Mouse (Mus musculus): ENCODE data around the gene Aoc2. TPM values are rescaled to one million over a fixed set of nuclear protein-coding genes. Genes with fewer than 3 reads are reported as not detected.
"Not testable (repeated sequence)": the region's sequence is repeated elsewhere in the genome, so short reads cannot be mapped to it uniquely, and the experiment has no call there.

Aoc2 gene
- polyA plus RNA-seq, 1 experiment from 2014 or later: 1.8 TPM

DNA sequence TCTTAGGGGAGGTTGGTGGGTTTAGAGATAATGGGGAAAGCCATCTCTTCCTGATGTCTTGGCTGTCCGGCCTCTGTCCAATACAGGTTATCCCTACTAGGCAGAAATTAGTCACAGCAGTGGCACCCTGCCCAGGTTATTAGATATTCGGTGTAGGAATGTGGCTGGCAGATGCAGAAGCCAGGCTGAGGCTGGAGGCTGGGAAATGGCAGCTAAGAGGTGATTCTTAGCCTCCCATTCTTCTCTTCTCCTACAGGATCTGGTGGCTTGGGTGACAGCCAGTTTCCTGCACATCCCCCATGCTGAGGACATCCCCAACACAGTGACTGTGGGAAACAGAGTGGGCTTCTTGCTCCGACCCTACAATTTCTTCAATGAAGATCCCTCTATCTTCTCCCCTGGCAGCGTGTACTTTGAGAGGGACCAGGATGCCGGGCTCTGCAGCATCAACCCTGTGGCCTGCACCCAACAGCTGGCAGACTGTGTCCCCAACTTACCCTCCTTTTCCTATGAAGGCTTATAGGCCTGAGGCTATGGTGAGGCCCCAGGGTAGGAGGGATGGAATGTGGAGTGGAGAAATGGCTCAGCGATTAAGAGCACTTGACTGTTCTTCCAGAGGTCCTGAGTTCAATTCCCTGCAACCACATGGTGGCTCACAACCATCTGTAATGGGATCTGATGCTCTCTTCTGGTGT lies 4.2 kb downstream of the Aoc2 start:
- H3K9ac ChIP-seq (ENCODE audit: low read depth, low read length): no peak overlapping the region
- no peak for ATAC-seq (ENCODE audit: low read depth)
- no peak overlapping the region for H3K27ac ChIP-seq (ENCODE audit: low read length)
- no peak overlapping the region for H3K4me3 ChIP-seq (ENCODE audit: low read depth, low read length)
- no peak overlapping the region for H3K4me2 ChIP-seq (ENCODE audit: low read depth, low read length)
- no peaks in the 10 kb centered on the region for H3K4me1 ChIP-seq (ENCODE audit: control insufficient read depth, low read depth, low read length)
- WGBS (ENCODE audit: insufficient replicate concordance): 76% methylated on average over 6 of the region's 6 CpGs
- no peaks in the 10 kb centered on the region for H3K27me3 ChIP-seq (ENCODE audit: control insufficient read depth, insufficient read depth, low read depth, low read length)
- peaks cover 17% of the 10 kb centered on the region for H3K36me3 ChIP-seq (ENCODE audit: control insufficient read depth, insufficient read depth)
- no peaks in the 10 kb centered on the region for H3K9me3 ChIP-seq (replicated peaks; ENCODE audit: control insufficient read depth, low read length)

DNA sequence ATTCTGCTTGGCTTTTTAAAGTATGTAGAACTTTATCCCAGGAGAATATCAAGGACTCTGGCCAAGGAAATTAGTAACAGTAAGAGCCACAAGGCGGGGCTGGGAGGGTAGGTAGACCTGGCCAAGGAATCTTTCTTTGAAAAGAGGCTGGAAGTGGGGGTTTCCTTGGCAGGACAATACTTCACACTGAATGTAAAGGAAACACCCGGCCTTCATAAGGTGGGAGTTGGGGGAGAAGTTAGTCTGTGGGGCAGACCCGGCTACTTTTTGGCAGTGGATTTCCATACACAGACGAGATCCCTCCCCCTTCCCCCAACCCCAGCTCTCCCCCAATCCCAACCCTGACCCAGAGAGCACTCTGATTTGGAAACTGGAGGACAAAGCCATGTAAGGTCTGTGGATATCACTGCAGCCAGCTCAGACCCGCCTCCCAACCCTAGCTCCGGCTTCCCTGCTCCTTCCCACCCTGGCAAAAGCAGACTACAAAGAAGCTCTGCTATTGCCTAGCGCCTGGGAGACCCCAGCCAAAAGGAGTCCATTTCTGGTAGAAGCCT lies 5.6 kb downstream of the Aoc2 start, which contains the start of gene Aoc3:
Aoc3 (plus strand) TSS at position 235 of the 554 bp plus-strand sequence.
- Histone ChIP-seq H3K4me2 (ENCODE audit: low read depth, low read length) (no peak within 1 kb of the TSS), H3K27ac (ENCODE audit: low read length) (no peak within 1 kb of the TSS)

DNA sequence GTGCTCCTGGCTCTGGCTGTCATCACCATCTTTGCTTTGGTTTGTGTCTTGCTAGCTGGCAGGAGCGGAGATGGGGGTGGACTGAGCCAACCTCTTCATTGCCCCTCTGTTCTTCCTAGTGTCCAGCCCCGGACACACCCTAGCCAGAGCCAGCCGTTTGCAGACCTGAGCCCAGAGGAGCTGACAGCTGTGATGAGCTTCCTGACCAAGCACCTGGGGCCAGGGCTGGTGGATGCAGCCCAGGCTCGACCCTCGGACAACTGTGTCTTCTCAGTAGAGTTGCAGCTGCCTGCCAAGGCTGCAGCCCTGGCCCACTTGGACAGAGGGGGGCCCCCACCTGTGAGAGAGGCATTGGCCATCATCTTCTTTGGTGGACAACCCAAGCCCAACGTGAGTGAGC lies 6.1 kb downstream of the Aoc2 start:
- H3K9ac ChIP-seq (ENCODE audit: low read depth, low read length); H3K9me3 ChIP-seq (replicated peaks; ENCODE audit: control insufficient read depth, low read length); H3K4me1 ChIP-seq (ENCODE audit: control insufficient read depth, low read depth, low read length); H3K36me3 ChIP-seq (ENCODE audit: control insufficient read depth, insufficient read depth); H3K27ac ChIP-seq (ENCODE audit: low read length); ATAC-seq (ENCODE audit: low read depth); H3K4me2 ChIP-seq (ENCODE audit: low read depth, low read length); H3K27me3 ChIP-seq (ENCODE audit: control insufficient read depth, insufficient read depth, low read depth, low read length); H3K4me3 ChIP-seq (ENCODE audit: low read depth, low read length): not testable (repeated sequence)
- WGBS (ENCODE audit: insufficient replicate concordance): 65% methylated on average over 6 of the region's 6 CpGs

More for the DNA sequence above, 5.6 kb downstream of the Aoc2 start, which contains the start of gene Aoc3:
- Histone ChIP-seq H3K36me3 (ENCODE audit: control insufficient read depth, insufficient read depth) (peaks cover 5% of the 10 kb centered on the region), H3K4me1 (ENCODE audit: control insufficient read depth, low read depth, low read length) (no peaks in the 10 kb centered on the region), H3K27me3 (ENCODE audit: control insufficient read depth, insufficient read depth, low read depth, low read length) (no peaks in the 10 kb centered on the region), H3K4me3 (ENCODE audit: low read depth, low read length) (no peak within 1 kb of the TSS), H3K9ac (ENCODE audit: low read depth, low read length) (no peak within 1 kb of the TSS), H3K9me3 (replicated peaks; ENCODE audit: control insufficient read depth, low read length) (no peaks in the 10 kb centered on the region)
- no peak for ATAC-seq (ENCODE audit: low read depth)
- 55% methylated on average over 7 of the region's 7 CpGs for WGBS (ENCODE audit: insufficient replicate concordance)

DNA sequence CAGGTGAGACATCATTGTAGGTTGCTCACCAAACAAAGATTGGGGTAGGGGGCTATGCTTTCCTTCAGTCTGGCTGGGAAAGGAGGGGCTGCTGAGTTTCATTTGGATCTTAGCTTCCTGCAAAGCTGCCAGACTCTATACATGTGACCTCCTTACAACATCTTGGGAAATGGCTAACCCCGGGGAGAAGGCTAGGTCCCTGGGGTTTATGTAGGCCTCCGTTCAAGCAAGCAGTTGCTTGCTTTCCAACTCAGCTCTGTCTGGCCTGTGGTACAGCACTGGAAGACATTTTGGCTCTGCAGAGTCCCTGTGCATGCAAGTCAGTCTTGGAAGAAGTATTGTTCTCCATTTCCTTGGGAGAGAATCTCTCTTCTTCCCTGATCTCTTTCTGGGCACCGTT lies 7.7 kb downstream of the Aoc2 start:
- Histone ChIP-seq H3K4me2 (ENCODE audit: low read depth, low read length) (no peak overlapping the region), H3K4me3 (ENCODE audit: low read depth, low read length) (no peak overlapping the region), H3K9ac (ENCODE audit: low read depth, low read length) (no peak overlapping the region), H3K36me3 (ENCODE audit: control insufficient read depth, insufficient read depth) (no peaks in the 10 kb centered on the region), H3K27me3 (ENCODE audit: control insufficient read depth, insufficient read depth, low read depth, low read length) (no peaks in the 10 kb centered on the region), H3K27ac (ENCODE audit: low read length) (no peak overlapping the region), H3K4me1 (ENCODE audit: control insufficient read depth, low read depth, low read length) (no peaks in the 10 kb centered on the region), H3K9me3 (replicated peaks; ENCODE audit: control insufficient read depth, low read length) (no peaks in the 10 kb centered on the region)
- ATAC-seq (ENCODE audit: low read depth): no peak
- WGBS (ENCODE audit: insufficient replicate concordance): 63% methylated on average over 3 of the region's 3 CpGs

DNA sequence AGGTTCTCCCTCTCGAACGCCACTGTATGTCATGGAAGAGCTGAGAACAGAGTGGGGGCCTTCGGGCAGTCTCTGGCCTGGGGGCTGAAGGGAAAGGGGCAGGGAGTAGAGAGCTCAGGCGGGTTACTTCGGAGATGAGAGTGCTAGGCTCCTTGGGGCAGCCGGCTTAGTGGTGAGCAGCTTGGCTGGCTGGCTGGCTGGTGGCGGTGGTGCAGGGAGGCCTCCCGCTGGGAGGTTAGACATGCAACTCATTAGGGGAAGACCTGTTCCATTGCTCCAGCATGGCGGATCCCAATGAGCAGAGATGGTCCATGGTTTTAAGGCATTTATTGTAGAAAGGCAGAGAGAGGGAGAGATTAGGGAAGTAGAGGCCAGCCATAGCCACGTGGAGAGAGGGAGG lies 9.2 kb downstream of the Aoc2 start:
- 59% methylated on average over 10 of the region's 10 CpGs for WGBS (ENCODE audit: insufficient replicate concordance)

DNA sequence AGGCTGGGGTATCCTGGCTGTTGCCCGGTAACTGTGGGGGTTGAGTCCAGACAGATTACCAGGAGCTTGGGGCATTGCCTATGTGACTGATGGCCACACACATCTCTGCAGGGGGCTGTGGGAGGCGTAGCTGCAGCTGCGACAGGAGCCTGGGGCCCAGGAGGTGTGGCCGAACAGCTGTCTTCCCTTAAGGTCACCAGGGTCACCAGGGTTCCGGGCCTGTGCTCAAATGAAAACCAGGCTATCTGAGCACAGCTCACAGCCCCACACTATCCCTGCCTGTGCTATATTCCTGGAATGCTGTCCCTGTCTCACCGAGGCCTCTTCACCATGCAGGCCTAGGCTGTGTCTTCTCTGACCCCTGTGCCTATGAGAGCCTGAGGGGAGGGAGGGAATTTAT lies 9.7 kb downstream of the Aoc2 start:
- no peak overlapping the region for H3K4me3 ChIP-seq (ENCODE audit: low read depth, low read length)
- ATAC-seq (ENCODE audit: low read depth): no peak
- WGBS (ENCODE audit: insufficient replicate concordance): 31% methylated on average over 6 of the region's 6 CpGs
- no peaks in the 10 kb centered on the region for H3K9me3 ChIP-seq (replicated peaks; ENCODE audit: control insufficient read depth, low read length)
- no peaks in the 10 kb centered on the region for H3K36me3 ChIP-seq (ENCODE audit: control insufficient read depth, insufficient read depth)
- H3K27ac ChIP-seq (ENCODE audit: low read length): no peak overlapping the region
- H3K9ac ChIP-seq (ENCODE audit: low read depth, low read length): no peak overlapping the region
- H3K4me1 ChIP-seq (ENCODE audit: control insufficient read depth, low read depth, low read length): peaks cover 8% of the 10 kb centered on the region
- H3K27me3 ChIP-seq (ENCODE audit: control insufficient read depth, insufficient read depth, low read depth, low read length): no peaks in the 10 kb centered on the region
- no peak overlapping the region for H3K4me2 ChIP-seq (ENCODE audit: low read depth, low read length)

More for the DNA sequence above, 9.2 kb downstream of the Aoc2 start:
- H3K4me2 ChIP-seq (ENCODE audit: low read depth, low read length): no peak overlapping the region
- no peak for ATAC-seq (ENCODE audit: low read depth)
- H3K9me3 ChIP-seq (replicated peaks; ENCODE audit: control insufficient read depth, low read length): no peaks in the 10 kb centered on the region
- no peak overlapping the region for H3K9ac ChIP-seq (ENCODE audit: low read depth, low read length)
- H3K4me1 ChIP-seq (ENCODE audit: control insufficient read depth, low read depth, low read length): peaks cover 8% of the 10 kb centered on the region
- no peak overlapping the region for H3K4me3 ChIP-seq (ENCODE audit: low read depth, low read length)
- no peaks in the 10 kb centered on the region for H3K27me3 ChIP-seq (ENCODE audit: control insufficient read depth, insufficient read depth, low read depth, low read length)
- no peaks in the 10 kb centered on the region for H3K36me3 ChIP-seq (ENCODE audit: control insufficient read depth, insufficient read depth)
- H3K27ac ChIP-seq (ENCODE audit: low read length): no peak overlapping the region

DNA sequence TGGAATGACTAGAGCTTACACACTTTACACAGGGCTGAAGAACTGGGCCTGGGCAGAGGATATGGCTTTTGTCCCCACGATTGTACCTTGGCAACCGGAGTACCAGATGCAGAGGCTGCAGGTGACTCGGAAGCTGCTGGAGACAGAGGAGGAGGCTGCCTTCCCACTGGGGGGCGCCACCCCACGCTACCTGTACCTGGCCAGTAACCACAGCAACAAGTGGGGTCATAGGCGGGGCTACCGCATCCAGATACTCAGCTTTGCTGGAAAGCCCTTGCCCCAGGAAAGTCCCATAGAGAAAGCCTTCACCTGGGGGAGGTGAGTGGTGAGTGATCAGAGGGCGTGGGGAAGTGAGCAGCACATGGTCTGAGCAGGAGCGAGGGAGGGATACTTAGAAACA lies 10.8 kb downstream of the Aoc2 start:
- no peak overlapping the region for H3K27ac ChIP-seq (ENCODE audit: low read length)
- H3K4me1 ChIP-seq (ENCODE audit: control insufficient read depth, low read depth, low read length): peaks cover 8% of the 10 kb centered on the region
- H3K4me3 ChIP-seq (ENCODE audit: low read depth, low read length): no peak overlapping the region
- WGBS (ENCODE audit: insufficient replicate concordance): 81% methylated on average over 9 of the region's 9 CpGs
- H3K9me3 ChIP-seq (replicated peaks; ENCODE audit: control insufficient read depth, low read length): no peaks in the 10 kb centered on the region
- H3K36me3 ChIP-seq (ENCODE audit: control insufficient read depth, insufficient read depth): no peaks in the 10 kb centered on the region
- no peak overlapping the region for H3K9ac ChIP-seq (ENCODE audit: low read depth, low read length)
- ATAC-seq (ENCODE audit: low read depth): no peak
- no peaks in the 10 kb centered on the region for H3K27me3 ChIP-seq (ENCODE audit: control insufficient read depth, insufficient read depth, low read depth, low read length)
- H3K4me2 ChIP-seq (ENCODE audit: low read depth, low read length): no peak overlapping the region

DNA sequence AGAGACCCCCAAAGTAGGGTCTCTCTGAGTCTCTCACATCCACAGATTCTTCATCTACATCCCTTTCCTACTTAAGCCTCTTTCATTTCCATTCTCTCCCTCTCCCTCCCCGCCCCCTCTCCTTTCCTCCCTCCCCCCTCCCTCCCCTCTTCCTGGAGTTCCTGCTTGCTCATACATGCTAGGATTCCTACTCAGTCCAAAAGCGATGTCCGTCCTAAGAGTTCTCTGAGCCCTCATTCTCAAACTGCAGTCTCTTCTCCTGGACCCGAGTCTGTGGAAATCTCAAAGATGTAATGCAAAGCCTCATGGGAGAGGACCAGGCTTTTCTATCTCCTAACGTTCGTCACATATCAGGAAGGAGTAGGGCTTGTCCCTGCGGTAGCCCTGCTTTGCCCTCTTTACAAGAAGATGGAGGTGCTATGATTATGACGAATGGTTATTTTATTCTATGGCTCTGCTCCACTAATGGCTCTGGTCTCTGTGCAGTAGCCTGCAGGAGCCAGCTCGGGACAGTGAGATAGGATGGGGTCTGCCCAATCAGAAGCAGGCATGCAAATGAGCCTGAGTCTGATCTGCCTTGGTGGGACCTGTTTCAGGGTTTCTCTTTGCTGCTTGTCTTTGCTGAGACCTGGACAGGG lies 13.4 kb downstream of the Aoc2 start:
- Histone ChIP-seq H3K4me1 (ENCODE audit: control insufficient read depth, low read depth, low read length) (peaks cover 8% of the 10 kb centered on the region), H3K4me3 (ENCODE audit: low read depth, low read length) (peak overlapping the region; percentile 14; the same call in 1 of the 2 replicates), H3K27ac (ENCODE audit: low read length) (no peak overlapping the region), H3K9ac (ENCODE audit: low read depth, low read length) (no peak overlapping the region; the same call in 1 of the 2 replicates), H3K27me3 (ENCODE audit: control insufficient read depth, insufficient read depth, low read depth, low read length) (no peaks in the 10 kb centered on the region), H3K4me2 (ENCODE audit: low read depth, low read length) (peak overlapping the region; percentile 45), H3K9me3 (replicated peaks; ENCODE audit: control insufficient read depth, low read length) (no peaks in the 10 kb centered on the region), H3K36me3 (ENCODE audit: control insufficient read depth, insufficient read depth) (no peaks in the 10 kb centered on the region)
- WGBS (ENCODE audit: insufficient replicate concordance): 4% methylated on average over 9 of the region's 9 CpGs
- ATAC-seq (ENCODE audit: low read depth): peak; percentile 88
